Mouse (Mus musculus): Measurements from ENCODE around the gene Clta. TPM values are rescaled to one million over a fixed set of nuclear protein-coding genes. Genes with fewer than 3 reads are reported as not detected.

Clta gene
- total and polyA plus RNA-seq, 3 experiments = 451 to 589 TPM; not detected in 1

DNA sequence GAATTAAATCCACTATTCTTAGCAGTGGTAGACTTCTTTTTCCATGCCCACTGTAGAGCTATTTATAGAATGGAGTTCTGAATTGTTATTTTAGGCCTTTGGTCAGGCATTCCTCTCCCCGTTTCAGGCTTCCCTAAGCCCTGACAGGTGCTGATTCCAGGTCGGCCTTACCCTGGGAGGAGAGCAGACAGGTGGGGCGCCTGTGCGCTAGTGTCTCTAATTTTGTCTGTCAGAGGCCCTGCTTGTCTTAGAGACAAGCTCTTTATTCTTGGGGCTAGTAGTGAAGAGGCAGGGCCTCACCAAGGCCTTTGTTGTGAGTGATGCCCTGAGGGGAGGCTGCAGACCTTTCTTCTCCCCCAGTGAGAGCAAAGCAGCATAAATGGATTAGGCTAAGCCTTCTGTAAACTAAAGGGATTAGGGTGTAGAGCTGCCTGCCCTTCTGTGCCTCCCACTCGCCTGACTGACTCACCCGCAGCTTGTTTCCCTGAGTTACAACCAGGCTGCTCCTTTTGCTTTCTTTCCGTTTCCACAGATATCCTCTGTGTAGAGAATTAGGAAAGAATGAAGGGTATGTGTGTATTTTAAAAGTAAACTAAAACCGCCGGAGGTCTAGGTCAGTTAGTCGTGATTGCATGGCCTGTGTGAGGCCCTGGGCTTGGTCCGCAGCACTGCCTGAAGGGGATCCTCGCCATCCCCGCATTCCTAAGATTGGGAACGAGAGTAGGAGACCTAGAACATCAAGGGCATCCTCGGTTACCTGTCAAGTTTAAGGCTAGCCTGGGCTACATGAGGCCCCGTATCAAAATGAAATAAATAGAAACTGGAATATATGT lies 24.3 kb downstream of the Clta start:
- no peak overlapping the region for H3K9ac ChIP-seq (ENCODE audit: control insufficient read depth, low read depth, low read length, poor library complexity, severe bottlenecking)
- TF ChIP-seq GABPA (IDR thresholded peaks at IDR 0.05; ENCODE audit: low read depth, low read length) (no peak), CTCF (IDR thresholded peaks at IDR 0.05 in 2 of 3, conservative IDR thresholded peaks at IDR 0.05 in 1 of 3; ENCODE audit: control insufficient read depth in 1 of 3, insufficient read depth in 1 of 3, low read depth in 2 of 3, low read length in 3 of 3, poor library complexity in 1 of 3, severe bottlenecking in 1 of 3) (no peak), ZMIZ1 (IDR thresholded peaks at IDR 0.05; ENCODE audit: low read depth, low read length) (no peak), MAX (IDR thresholded peaks at IDR 0.05; ENCODE audit: low read length) (no peak), RCOR1 (IDR thresholded peaks at IDR 0.05; ENCODE audit: low read depth, low read length) (no peak), E2F4 (IDR thresholded peaks at IDR 0.05; ENCODE audit: borderline replicate concordance, low read depth, low read length) (no peak), ELF1 (IDR thresholded peaks at IDR 0.05; ENCODE audit: low read depth, low read length) (no peak), SIN3A (IDR thresholded peaks at IDR 0.05; ENCODE audit: low read length) (no peak), TCF12 (IDR thresholded peaks at IDR 0.05; ENCODE audit: low read depth, low read length) (no peak), MYC (IDR thresholded peaks at IDR 0.05; ENCODE audit: low read depth, low read length) (no peak), NRF1 (IDR thresholded peaks at IDR 0.05; ENCODE audit: insufficient read depth, low read depth, low read length, poor library complexity, severe bottlenecking) (no peak), POLR2A (IDR thresholded peaks at IDR 0.05; ENCODE audit: control insufficient read depth in 1 of 2, insufficient read depth in 1 of 2, low read depth in 1 of 2, low read length in 2 of 2, poor library complexity in 1 of 2) (no peak), TBP (IDR thresholded peaks at IDR 0.05; ENCODE audit: low read depth, low read length) (no peak), SMC3 (IDR thresholded peaks at IDR 0.05; ENCODE audit: low read depth, low read length) (no peak), MYB (IDR thresholded peaks at IDR 0.05; ENCODE audit: low read depth, low read length) (no peak), ZNF384 (IDR thresholded peaks at IDR 0.05; ENCODE audit: low read depth, low read length) (no peak), USF1 (IDR thresholded peaks at IDR 0.05; ENCODE audit: low read depth, low read length) (no peak), BHLHE40 (IDR thresholded peaks at IDR 0.05; ENCODE audit: borderline replicate concordance, low read depth, low read length) (no peak)
- H3K9me3 ChIP-seq (replicated peaks; ENCODE audit: insufficient read depth, low read length) = no peaks in the 10 kb centered on the region
- no peaks in the 10 kb centered on the region for H3K4me1 ChIP-seq (ENCODE audit: control insufficient read depth in 1 of 2, insufficient read depth in 2 of 2, low read length in 2 of 2)
- no peaks in the 10 kb centered on the region for H3K27me3 ChIP-seq (ENCODE audit: control insufficient read depth in 1 of 2, insufficient read depth in 2 of 2, low read length in 2 of 2)
- no peak for DNase-seq (ENCODE audit: low read depth, low spot score)
- peaks cover 3% of the 10 kb centered on the region; the same call in 1 of the 2 replicates for H3K79me2 ChIP-seq (ENCODE audit: control insufficient read depth, insufficient read depth, low read length, poor library complexity)
- H3K36me3 ChIP-seq (ENCODE audit: control insufficient read depth in 1 of 2, insufficient read depth in 2 of 2, low read length in 2 of 2) = peaks cover 0 to 27% of the 10 kb centered on the region in 2 experiments; a peak in 2 of 4 replicates
- no peak overlapping the region for H3K4me3 ChIP-seq (ENCODE audit: control insufficient read depth in 1 of 2, insufficient read depth in 1 of 2, low read depth in 2 of 2, low read length in 2 of 2)
- H3K27ac ChIP-seq (ENCODE audit: control insufficient read depth, low read depth, low read length) = no peak overlapping the region

DNA sequence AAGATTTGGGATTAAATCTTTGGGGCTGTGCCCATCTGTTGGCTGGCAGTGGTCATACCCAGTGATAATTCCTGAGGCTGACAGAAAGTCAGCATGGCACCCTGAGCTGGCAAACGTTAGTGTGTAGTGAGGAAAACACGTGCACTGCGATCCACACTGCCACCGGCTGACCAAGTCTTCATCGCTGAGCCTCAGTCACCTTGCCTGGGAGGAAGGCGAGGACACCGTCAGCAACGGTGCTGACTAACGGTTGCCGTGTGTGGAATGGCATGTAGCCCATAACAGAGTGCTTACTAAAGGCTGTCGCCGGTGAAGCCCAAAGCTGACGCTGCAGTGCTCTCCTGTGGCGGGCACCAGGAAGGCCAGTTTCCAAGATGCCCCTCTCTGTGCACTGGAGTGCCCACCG lies 25.4 kb downstream of the Clta start:
- H3K4me1 ChIP-seq (ENCODE audit: control insufficient read depth in 1 of 2, insufficient read depth in 2 of 2, low read length in 2 of 2) = no peaks in the 10 kb centered on the region
- no peaks in the 10 kb centered on the region for H3K27me3 ChIP-seq (ENCODE audit: control insufficient read depth in 1 of 2, insufficient read depth in 2 of 2, low read length in 2 of 2)
- DNase-seq (ENCODE audit: low read depth, low spot score) = no peak
- 0 out of 2 replicates have a peak, but pooled peaks cover 2% of the 10 kb centered on the region for H3K79me2 ChIP-seq (ENCODE audit: control insufficient read depth, insufficient read depth, low read length, poor library complexity)
- no peaks in the 10 kb centered on the region for H3K9me3 ChIP-seq (replicated peaks; ENCODE audit: insufficient read depth, low read length)
- H3K27ac ChIP-seq (ENCODE audit: control insufficient read depth, low read depth, low read length) = no peak overlapping the region
- no peak overlapping the region for H3K9ac ChIP-seq (ENCODE audit: control insufficient read depth, low read depth, low read length, poor library complexity, severe bottlenecking)
- H3K36me3 ChIP-seq (ENCODE audit: control insufficient read depth in 1 of 2, insufficient read depth in 2 of 2, low read length in 2 of 2) = peaks cover 0 to 24% of the 10 kb centered on the region in 2 experiments; a peak in 2 of 4 replicates
- no peak overlapping the region for H3K4me3 ChIP-seq (ENCODE audit: control insufficient read depth in 1 of 2, insufficient read depth in 1 of 2, low read depth in 2 of 2, low read length in 2 of 2)
- TF ChIP-seq E2F4 (IDR thresholded peaks at IDR 0.05; ENCODE audit: borderline replicate concordance, low read depth, low read length) (no peak), USF2 (IDR thresholded peaks at IDR 0.05; ENCODE audit: borderline replicate concordance in 1 of 2, insufficient read depth in 1 of 2, low read depth in 1 of 2, low read length in 2 of 2) (no peak), RCOR1 (IDR thresholded peaks at IDR 0.05; ENCODE audit: low read depth, low read length) (no peak), TBP (IDR thresholded peaks at IDR 0.05; ENCODE audit: low read depth, low read length) (no peak), BHLHE40 (IDR thresholded peaks at IDR 0.05; ENCODE audit: borderline replicate concordance, low read depth, low read length) (no peak), NRF1 (IDR thresholded peaks at IDR 0.05; ENCODE audit: insufficient read depth, low read depth, low read length, poor library complexity, severe bottlenecking) (no peak), SIN3A (IDR thresholded peaks at IDR 0.05; ENCODE audit: low read length) (no peak), ZKSCAN1 (IDR thresholded peaks at IDR 0.05; ENCODE audit: low read depth, low read length) (no peak), RAD21 (IDR thresholded peaks at IDR 0.05; ENCODE audit: low read depth, low read length) (no peak)
